Mouse (Mus musculus) layer of hippocampus, postnatal 10 days (tissue): Measurements from ENCODE around the gene Sirt7. TPM values are rescaled to one million over a fixed set of nuclear protein-coding genes. Genes with fewer than 3 reads are reported as not detected.

Experiments used
- DNase-seq, 2 experiments: peaks; one replicate each; pipeline ENCODE4 v3.0.0; 2021; ENCODE audit warnings: low spot score in 2 of 2
- total RNA-seq, 2 experiments: library from RNA; stranded (reverse); gene quantifications; 2 replicates each; pipeline ENCODE4 v1.2.3; 2021

The Sirt7 gene
- total RNA-seq, 2 experiments from 2014 or later = 33.5 to 39.7 TPM

- peak in 1 of 2 experiments; percentile 13 for DNase-seq
These were observed 6.2 kb downstream of the Sirt7 start for GRCm38 (mm10) chr11:120618619-120619535.

DNA sequence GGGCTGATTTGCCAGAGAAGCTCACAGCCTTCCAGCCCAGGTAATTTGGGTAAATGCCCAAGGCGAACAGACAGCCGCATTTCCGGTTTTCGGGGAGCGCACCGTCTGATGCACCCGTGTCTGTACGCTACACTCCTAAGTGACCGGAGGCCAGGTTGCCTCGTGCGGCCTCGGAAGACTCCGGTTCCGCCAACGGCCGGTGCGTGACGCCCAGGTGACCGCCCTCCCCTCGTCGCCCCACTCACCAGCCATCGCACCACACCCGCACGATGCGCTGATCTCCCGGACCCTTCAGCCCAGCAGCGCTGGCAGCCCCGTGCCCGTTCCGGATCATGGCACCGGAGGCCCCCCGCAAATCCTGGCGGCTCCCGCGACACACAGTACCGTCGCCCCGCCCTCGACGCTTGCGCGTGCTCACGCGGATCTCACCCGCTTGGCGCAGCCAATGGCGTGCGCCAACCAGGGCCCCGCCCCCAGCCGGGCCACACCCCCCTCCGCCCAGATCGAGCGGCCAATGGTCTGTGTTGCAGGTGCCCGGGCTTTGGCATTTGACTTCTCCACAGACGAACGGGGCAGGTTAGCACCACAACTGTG is 7.4 kb downstream of the Sirt7 start, which contains the start of gene Pcyt2:
Pcyt2 (minus strand) TSS at position 418 of the 594 bp plus-strand sequence.
- DNase-seq = peak; percentile 88 to 92

GRCm38 (mm10) chr11:120616617-120617294 is 8.3 kb downstream of the Sirt7 start:
- DNase-seq = peak in 1 of 2 experiments; percentile 11

DNA sequence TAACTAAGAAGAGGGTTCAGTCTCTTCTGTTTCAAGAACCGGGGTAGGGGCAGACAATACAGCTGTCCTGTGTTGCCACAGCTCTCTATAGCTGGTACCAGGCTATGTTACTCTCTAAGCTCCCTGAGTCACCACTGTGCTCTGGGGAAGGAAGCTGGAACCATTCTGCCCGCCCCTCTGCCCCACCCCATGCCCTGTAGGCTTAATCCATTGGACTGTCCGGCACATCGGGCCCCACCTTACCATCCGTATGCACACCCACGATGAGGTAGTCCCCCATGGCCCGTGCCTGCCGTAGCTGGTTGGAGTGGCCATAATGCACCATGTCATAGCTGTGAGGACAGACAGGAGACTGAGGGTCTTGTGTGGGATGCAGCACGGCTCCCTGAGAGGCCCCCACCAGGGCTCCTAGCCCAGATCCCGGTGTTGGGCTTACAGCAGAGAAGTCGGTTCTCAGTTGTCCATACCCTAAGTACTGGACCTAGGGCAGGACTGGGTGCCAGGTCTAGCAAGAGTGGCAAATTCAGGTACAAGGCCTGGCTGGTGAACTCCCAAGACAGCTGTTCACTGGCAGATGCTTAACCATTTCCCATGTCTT is 9.3 kb downstream of the Sirt7 start:
- peak in 1 of 2 experiments; percentile 12 for DNase-seq

GRCm38 (mm10) chr11:120615167-120615566 is 9.9 kb downstream of the Sirt7 start:
- DNase-seq = no peak

DNA sequence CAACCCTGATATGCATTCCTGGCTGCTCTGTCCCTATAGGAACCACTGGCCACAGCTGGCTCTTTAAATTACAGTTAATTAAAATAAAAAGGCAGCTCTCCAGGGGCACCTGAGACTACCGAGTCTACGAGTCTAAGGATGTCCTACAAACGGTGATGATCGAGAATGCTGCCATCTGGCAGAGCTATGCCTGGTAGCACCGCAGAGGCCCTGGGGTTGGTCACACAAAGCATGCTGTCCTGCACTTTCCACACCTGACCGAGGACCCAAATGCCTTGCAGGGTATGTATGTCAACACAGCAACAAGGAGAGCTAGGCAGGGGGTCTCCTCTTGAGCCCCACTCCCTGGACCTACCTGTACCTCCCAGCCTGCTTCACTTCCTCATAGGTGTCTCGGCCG is 11.1 kb downstream of the Sirt7 start:
- no peak for DNase-seq

DNA sequence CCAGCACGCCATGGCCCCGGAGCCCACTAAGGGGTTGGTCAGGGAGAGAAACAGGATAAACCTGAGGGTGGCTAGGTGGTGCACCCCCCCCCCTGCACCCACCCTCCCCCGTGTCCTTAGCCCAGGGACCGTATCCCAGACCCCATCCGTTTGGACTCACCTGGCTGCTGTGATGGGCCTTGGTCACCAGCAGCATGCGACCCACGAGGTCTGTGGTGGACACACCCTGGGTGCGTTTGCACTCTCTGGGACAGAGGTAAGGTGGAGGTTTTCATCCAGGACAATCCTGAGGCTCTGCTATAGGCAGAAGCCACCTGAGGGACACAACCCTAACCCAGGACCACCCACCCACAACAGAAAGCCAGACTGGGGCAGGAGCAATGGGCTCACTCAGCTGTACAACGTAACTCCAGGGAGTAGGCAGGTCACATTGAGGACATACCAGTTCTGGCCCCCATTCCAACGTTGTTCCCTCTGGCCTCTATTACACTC is 11.5 kb downstream of the Sirt7 start:
- no peak for DNase-seq

- peak; percentile 82 to 83 for DNase-seq
These were observed 12.3 kb downstream of the Sirt7 start for GRCm38 (mm10) chr11:120612763-120613162.

- no peak for DNase-seq
These were observed 14.5 kb downstream of the Sirt7 start for GRCm38 (mm10) chr11:120610477-120611046.

DNA sequence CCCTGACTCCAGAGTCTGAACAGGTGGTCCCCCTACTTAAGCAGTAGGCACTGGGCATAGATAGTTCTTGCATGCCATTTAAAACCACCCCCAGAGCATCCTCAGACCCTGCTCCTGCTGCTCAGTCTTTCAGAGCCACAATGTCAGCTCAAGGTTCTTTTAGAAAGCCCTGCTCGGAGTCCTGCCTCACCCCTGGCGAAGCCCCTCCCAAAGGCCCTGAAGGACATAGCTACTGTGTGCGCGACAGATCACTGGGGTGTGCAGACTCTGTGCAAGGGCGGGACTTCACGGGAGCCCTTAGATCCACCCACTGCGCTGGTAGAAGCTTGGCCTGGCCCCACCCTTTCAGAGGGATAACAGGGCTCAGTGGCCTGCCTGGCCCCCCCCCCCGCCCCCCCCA is 15.8 kb downstream of the Sirt7 start:
- no peak for DNase-seq

DNA sequence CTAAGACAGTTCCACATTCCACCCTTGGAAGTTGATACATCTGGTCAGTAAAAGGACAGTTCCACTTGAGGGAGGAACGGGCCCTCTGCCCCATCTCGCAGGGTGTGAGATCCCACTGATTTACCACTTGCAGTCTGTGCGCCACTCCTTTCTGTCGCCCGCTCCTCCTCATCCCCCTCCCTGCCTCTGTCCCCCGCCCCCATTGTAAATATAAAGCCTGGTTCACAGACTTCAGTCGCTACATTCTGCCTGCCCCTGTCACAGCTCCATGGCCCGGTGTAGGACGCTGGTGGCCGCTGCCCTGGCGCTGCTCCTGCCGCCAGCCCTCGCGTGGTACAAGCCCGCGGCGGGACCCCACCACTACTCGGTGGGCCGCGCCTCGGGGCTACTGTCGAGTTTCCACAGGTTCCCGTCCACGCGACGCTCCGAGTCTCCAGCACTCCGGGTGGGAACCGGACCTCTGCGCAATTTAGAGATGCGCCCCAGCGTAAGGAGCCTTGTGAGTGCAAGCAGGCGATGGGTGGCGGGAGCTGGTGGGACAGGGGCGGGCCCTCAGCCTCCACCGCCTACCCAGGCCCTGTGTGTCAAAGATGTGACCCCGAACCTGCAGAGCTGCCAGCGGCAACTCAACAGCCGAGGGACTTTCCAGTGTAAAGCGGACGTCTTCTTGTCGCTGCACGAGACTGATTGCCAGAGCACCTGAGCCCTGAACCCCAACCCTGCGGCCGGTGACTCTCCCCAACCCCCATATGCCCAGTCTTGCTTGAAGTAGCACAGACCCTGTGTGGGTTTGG is 16.6 kb downstream of the Sirt7 start, which contains the start of gene Npb:
Npb (plus strand) TSS at position 237 of the 794 bp plus-strand sequence.
- no peak for DNase-seq

DNA sequence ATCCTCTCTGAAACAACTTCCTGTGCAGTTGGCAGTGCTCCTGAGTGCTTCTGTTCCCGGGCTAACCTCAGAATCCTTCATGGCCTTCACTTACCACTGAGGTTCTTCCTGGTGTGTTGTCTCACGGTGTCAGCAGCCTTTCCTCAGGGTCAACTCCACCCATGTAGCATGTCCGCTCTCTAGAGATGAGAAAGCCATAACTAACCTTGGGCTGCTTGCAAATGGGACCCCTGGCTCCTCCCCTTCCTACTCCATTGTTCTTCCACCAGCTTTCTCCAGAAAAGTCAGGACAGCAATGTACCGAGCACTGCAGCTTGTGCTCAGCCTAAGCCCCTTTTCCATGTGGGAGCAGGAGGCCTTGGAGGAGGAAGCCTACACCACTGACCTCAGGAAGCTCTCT is 18.3 kb downstream of the Sirt7 start:
- no peak for DNase-seq

GRCm38 (mm10) chr11:120605667-120606066 is 19.4 kb downstream of the Sirt7 start:
- DNase-seq = no peak

DNA sequence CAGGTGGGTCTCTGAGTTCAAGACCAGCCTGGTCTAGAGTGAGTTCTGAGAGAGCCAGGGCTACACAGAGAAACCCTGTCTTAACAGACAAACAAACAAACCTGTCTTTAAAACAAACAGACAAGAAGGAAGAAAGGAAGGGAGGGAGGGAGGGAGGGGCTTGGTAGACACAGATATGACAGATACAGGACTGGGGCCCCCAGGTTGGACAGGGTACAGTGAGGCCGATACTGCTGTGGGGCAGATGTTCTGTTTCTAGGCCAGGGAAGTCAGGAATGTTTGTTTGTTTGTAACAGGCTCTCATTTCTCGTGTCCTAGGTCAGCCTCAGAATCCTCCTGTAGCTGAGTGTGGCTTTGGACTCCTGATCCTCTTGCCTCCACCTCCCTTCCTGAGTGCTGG is 21.5 kb downstream of the Sirt7 start:
- no peak for DNase-seq

GRCm38 (mm10) chr11:120600716-120601115 is 24.3 kb downstream of the Sirt7 start:
- no peak for DNase-seq

DNA sequence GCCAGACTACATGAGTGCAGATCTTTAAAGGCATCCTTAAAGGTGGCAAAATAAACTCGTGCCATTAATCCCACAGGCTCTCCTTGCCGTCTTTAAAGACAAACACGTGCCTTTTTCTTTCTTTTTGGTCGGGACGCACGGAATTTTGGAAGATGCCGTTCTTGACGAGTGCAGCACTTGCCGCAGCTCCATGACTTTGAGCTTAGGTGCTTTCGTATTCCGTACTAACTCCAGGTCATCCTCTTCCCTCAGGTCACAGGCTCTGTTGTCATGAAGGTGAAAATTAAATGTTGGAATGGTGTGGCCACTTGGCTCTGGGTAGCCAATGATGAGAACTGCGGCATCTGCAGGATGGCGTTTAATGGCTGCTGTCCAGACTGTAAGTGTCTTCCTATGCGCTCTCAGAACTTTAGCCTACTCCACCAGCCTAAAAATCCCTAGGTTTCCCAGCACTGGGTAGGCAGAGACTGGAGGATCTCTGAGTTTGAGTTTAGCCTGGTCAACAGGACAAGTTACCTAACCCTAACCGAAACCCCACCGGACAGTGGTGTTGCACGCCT is 26.0 kb downstream of the Sirt7 start:
- DNase-seq = no peak

- DNase-seq = peak; percentile 87 to 93
These were observed 26.6 kb downstream of the Sirt7 start, which contains the start of the genes Alyref and Anapc11 for GRCm38 (mm10) chr11:120598283-120598989. TSS of gene Alyref (minus strand) at chr11:120598365. TSS of gene Anapc11 (plus strand) at chr11:120598421.
